Mouse (Mus musculus): ENCODE results near the gene Slc22a15.

DNA sequence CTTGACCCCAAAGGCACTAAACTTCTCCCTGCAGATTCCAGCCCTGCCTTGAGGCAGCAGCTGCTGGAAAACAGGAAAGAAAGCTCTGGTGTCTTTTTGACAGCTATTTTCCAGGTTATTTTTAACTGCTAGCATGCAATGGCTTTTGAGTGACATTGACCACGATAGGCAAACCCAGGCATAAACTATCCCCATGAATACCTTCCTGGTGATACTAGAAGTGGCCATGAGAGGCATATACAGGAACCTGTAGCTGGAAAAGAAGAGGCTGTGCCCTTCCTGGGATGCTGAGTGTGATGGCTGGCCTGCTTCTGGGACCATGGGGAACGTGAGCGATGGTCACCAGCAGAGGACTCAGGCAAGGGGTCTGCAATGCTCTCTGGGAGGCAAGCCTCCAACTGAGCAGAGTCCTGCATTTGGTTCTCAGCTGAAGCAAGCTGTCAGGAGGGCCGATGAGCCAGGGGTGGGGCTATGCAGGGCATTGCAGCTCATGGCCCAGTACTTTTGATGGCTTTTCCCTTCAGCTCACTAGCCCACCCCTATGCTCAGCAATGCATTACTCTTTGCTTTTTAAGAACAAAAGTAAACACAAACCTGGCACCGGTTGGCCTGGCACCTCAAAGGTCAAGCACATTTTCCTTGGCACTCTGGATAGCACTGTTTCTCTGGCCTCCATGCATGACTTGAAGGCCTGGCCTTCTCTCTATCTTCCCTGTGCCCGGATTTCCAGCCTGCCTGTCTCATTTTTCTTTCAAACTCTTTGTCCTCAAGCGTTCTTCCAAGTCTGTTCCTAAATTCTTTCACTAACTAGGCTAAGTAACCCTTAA is 47.6 kb downstream of the Slc22a15 start:
- TF ChIP-seq CTCF (IDR thresholded peaks at IDR 0.05; ENCODE audit: low read depth, low read length) (no peak), POLR2A (IDR thresholded peaks at IDR 0.05; ENCODE audit: insufficient read depth, low read length) (no peak), EP300 (IDR thresholded peaks at IDR 0.05; ENCODE audit: insufficient read depth, low read depth, low read length) (no peak)
